Mouse (Mus musculus): ENCODE results near the gene Jph4.

DNA sequence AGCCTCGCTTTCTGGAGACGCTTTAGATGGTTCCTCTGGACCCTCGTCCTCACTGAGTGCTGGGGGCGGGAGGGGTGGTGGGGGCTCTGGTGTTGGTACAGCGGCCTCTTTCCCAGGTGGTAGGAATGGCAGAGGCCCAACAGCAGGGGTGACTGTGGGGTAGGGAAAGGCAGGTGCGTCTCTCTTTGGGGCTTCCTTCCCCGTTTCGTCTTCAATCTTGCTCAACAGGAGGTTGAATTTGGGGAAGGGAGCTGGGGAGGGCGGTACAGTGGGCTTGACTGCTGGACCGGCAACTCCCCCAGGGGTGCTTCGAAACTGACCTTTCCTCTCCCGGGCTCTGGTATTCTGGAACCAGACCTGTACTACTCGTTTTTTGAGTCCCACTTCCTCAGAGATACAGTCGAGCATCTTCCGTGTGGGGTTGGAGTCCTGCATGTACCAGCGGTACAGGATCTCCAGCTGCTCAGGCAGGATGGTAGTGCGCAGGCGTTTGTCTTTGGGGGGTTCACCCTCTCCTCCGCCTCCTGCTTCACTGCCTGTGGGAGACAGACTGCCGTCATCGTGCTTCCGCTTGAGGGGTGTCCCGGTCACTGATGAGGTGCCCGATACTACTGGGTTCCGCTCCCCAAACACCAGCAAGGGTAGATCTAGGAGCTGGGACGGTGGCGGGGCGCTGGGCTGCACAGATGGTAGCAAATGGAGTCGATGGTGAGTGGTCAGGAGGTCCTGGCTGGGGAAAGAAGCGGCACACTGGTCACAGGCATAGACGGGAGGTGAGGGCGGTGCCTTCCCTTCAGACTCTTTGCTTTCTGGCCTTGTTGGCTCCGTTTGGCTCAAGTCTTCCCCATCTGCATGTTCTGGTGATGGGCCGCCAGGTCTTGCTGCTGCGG is 52.0 kb downstream of the Jph4 start:
- no peak for TF ChIP-seq CTCF (IDR thresholded peaks at IDR 0.05; ENCODE audit: low read depth, low read length)
- TF ChIP-seq POLR2A (IDR thresholded peaks at IDR 0.05; ENCODE audit: extremely low read depth, insufficient read depth, low read length), result no peak
